Mouse (Mus musculus) urinary bladder, postnatal 4 days (tissue): ENCODE results near the gene Gjc3.
A peak's percentile ranks its signal among the peaks of the same experiment; 100 is the strongest.
"Not testable (repeated sequence)": the region's sequence is repeated elsewhere in the genome, so short reads cannot be mapped to it uniquely, and the experiment has no call there.

Source experiments
- DNase-seq, 2 experiments: peaks; one replicate each; pipeline ENCODE4 v3.0.0; 2021 to 2022; ENCODE audit warnings: low spot score in 2 of 2

The Gjc3 gene

DNA sequence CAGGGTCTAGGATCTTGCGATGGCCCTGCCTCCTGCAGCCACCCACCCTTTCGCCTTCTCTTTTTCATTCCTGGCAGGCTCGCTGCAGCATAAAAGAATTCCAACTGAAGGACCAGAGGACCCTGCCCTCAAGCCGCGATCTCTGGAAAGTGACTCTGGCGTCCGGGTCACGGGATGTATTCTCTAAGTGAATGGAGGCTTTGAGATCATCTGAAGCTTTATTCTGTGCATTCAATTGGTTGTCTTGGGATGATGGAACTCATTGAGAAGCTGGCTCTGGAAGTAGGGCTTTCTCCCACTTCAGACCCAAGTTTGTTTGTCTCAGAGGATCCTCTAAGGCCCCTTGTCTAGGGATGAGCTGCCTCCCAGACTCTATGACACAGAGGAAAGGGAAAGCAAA is at the start of gene Gjc3:
TSS of gene Gjc3 (minus strand) at position 154 of the 400 bp plus-strand sequence.
- no peak for DNase-seq

DNA sequence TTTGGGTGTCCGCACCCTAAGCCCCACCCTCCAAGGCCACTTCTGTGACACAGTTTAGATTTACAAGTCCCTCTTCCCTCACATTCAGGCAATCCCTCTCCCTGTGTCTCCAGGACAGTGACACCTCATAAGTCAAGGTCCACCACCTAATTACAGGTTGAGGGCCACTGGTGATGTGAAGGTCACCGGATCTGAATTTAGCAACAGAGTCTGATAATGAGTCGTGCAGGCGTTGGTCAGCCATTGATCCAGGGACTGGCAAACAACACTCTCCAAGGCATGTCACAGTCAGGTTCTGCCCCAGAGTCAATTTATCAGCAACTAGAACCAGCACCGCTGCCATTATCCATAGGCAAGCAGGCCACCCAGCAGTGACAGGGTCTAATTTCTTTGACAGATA is 49.5 kb upstream of the Gjc3 start:
- DNase-seq, result no peak

DNA sequence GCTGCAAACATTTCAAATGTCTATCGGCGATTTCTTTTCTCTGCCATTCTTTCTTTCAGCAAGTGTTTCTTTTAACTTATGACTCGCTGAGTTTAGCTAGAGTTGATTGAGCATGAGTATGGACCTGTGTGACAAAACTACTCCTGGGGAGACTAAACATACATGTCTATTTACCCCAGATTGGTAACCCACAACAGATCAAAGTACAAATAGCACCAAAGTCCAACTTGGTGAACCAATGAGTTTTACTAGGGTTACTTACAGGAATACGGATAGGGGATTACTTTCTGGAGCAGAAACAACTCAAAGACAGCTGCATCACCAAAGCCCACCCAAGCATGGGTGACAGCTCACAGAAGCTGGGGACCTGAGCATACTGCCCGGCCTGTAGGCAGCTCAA is 46.5 kb upstream of the Gjc3 start:
- DNase-seq, result no peak

DNA sequence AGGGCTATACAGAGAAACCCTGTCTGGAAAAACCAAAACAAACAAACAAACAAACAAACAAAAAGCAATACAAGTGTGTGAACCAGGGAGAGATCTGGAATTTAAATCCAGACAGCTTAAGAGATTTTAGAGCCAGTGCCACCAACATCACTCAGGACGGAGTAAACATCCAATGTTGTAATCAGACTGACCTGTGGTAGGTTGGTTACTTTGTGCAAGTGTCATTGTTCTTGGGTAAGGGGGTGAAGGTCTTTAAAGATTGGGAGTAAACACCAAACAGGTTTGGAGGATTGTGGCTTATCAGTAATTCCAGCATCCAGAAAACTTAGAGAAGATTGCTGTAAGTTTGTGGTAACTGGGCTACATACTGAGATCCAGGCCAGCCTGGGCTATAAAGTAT is 23.5 kb upstream of the Gjc3 start:
- DNase-seq, result no peak

DNA sequence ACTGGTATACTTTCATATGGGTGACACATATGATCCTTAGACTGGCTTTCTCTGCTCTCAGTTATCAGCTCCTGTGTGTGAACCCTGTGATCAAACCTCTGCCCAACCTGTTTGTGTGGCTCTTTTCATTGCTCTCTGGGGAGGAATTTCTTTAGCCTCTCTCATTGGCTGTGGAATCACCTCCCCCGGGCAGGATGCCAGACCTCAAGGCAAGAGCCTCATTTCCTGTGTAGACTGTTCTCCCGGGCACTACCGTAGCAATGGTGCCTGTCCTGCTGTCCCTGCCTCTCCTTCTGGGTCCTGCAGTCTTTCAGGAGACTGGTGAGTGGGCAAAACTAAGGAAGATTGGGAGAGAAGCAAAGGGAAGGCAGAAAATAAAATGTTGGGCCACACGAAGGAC is 18.4 kb upstream of the Gjc3 start, which contains the start of gene Azgp1:
TSS of gene Azgp1 (plus strand) at position 221 of the 400 bp plus-strand sequence.
- no peak for DNase-seq

DNA sequence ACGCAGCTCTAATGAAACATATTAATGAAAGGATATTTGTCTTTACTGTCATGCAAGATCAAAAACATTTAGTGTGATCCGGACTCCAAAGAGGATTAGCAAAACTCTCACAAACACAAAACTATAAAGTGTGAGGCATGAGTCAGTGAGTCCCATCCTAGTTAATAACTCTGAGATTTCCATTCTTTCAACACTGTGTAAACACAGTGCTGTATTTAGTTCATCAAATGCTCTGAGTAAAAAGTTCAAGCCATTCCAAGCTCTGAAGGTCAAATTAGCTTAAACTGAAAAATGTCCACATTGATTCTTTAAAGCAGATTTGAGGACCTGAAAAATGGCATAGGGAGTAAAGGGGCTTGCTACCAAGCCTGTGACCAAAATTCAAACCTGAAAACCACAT is 16.2 kb upstream of the Gjc3 start:
- no peak for DNase-seq

DNA sequence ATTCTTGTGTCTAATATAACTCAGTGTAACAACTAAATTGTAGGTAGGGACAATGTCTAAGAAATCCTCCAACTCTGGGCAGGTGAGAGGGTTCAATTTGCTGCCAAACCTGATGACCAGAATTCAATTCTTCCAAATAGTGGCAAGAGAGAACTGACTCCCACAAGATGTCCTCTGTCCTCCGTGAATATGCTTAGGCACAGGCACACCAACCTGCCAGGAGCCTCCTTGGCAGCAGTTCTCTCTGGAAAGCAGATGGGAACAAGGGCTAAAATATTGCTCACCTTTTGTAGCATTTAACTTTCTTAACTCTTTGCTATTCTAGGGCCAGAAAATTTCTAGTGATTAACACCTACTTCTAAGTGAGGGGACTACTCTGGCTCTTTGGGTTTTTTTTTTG is 14.4 kb upstream of the Gjc3 start:
- DNase-seq, result no peak

DNA sequence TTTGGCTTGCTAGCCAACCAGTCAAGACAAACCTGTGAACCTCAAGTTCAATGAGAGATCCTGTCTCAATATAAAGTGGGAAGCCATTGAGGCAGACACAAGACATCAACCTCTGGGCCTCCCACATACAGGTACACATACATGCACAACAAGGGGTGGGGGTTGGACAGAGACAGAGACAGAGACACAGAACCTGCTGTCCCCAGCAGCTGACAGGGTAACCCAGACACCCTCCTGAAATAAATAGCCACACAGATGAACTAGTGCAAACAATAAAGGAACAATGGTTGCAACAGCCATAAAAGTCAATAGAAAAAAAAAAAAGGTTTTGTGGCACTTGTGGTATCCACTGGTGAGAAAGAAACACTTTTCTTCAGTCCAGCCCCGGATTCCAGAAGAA is 12.5 kb upstream of the Gjc3 start:
- DNase-seq, result no peak

DNA sequence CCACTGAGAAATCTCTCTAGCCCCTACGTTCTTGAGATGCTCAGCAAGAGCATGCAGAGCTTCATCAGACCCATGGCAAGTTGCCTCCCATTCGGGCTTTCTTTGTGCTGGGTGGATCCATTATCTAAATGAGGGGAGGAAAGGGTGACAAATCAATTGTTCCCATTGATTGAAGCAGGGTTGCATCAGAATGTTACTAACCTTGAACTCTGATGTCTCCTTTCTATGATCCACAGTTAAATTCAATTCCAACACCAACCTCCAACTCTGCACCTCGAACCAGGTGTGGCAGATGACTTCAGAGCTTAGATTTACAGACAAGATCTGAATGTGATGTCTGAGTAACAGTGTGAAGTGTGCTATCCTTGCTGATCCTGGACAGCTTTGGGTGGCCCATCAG is 11.8 kb upstream of the Gjc3 start:
- DNase-seq, result no peak

DNA sequence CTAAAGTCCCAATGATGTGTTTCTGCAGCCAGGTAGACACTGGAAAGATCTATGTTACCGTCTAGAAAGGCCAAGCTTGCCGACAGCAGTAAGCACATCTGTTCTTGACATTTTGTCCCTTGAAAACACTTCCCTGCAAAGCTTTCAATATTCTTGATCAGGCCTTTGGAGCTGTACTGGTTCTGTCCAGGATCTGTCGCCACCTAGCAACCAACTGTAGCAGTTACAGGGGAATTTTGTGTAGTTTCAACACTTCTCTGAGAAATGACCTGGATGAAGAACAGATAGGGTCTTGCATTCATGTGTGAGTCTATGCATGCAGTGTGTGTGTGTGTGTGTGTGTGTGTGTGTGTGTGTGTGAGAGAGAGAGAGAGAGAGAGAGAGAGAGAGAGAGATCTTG is 10.8 kb upstream of the Gjc3 start:
- DNase-seq, result no peak

DNA sequence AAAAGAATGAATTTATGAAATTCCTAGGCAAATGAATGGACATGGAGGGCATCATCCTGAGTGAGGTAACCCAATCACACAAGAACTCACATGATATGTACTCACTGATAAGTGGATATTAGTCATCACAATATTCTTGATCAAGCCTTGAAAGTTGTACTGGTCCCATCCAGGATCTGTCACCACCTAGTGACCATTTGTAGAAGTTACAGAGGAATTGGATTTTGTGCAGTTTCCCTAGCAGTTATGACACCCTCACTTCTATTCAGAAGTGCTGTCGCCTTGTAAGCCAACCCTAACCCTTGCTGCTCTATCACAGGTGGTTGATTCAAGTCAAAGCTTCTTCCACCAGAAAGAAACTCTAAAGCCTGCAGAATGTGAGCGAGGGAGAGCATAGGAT is 10.3 kb upstream of the Gjc3 start:
- DNase-seq, result no peak

DNA sequence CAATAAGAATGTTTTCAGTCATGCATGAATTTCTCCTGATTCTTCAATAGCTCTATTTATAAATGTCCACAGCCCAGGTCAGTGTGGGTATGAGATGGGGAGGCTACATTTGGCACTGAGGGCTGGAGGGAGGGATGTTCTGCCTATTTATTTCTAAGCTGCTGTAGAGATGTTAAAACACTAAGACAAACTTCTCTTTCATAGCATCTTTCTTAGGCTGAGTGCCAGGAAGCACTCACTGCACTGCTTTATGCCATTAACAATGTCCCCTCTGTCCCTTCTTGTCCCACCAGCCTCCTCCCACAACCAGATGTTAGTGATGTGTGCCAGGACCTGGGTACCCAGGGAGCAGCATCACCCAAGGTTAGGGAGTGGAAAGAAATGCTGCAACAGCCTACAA is 3.6 kb upstream of the Gjc3 start:
- no peak for DNase-seq

DNA sequence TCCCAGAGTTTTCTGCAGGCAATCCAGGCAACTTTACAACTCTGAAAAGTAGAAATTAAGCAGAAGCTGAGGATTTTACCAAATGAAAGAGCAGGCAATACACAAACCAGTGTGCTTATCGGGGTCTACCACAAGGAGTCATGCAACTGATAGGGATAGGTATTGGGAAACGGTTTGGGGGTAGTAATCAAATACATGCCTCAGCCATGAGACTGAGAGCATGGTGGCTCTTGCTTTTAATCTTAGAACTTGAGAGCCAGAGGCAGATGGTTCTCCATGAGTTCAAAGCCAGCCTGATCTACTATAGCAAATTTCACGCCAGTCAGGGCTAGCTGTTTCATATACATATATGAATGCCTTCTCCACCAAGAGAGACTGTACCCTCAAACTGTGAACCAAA is 6.5 kb downstream of the Gjc3 start:
- no peak for DNase-seq

DNA sequence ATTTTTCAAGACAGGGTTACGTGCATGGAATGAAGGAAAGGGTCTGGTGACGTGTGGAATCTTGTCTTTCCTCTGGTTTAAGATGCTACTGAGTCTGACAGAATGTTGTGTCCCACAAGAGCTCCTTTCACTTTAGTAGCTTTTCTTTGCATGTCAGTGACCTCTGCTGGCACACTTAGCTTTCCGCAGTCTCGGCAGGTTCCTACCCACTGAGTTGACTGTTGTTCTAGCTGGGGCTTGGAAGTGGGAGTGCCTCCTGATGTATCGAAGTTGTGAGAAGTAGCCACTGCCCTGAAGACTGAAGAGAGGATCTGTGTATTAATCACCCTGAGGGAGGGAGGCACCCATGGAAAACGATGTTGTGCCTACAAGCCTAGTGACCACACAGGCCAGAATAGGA is 11.7 kb downstream of the Gjc3 start:
- peak in 1 of 2 experiments; percentile 18 for DNase-seq

DNA sequence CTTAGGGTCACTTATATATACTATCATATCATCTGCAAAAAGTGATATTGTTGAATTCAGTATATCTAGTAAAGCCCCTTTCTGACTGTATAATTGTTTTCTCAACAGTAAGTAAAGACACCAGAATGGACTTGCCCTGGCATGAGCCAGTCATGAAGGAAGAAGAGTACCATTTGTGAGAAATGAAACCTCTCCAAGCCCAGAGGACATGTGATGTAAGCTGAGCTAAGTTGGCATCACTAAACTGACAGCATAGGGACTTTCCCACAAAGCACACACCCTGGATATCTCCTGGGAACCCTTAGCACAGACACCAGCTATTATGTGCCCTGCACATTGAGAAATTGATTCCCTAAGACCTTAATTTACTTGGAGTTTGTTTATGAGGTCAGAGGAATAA is 15.6 kb downstream of the Gjc3 start:
- DNase-seq, result no peak

DNA sequence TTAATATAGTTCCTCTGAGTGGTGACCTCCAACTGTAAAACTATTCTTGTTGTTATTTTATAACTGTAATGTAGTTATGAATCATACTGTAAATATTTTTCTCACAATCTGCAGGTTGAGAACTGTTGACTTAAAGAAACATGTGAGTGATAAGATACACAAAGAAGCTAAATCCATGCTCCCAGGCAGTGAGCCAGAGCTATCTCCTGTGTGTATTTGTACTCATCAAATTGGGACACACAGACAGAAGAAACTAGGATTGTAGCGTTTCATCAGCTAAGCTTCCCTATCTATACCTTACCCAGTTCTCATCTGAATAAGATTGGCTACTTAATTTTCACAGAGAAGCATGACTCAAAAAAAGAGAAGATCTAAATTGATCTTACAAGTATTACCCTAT is 19.8 kb downstream of the Gjc3 start:
- DNase-seq, result no peak

DNA sequence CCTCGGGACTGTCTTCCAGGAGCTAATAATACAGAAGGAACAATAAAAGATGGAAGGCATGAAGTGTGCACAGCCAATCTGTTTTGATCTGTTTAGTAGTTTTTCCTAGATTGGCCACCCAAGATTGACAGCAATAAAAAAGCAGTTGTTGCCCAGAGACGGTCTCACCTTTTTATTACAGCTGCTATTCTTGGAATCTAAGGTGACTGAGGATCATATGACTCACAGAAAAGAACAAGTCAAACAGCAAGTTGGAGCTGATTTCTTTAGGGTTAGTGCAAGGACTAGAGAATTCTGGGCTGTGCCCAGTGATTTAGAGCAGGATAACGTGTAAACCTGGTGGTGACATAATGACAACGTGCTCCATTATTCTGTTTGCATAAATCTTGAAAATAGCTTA is 21.9 kb downstream of the Gjc3 start:
- no peak for DNase-seq

DNA sequence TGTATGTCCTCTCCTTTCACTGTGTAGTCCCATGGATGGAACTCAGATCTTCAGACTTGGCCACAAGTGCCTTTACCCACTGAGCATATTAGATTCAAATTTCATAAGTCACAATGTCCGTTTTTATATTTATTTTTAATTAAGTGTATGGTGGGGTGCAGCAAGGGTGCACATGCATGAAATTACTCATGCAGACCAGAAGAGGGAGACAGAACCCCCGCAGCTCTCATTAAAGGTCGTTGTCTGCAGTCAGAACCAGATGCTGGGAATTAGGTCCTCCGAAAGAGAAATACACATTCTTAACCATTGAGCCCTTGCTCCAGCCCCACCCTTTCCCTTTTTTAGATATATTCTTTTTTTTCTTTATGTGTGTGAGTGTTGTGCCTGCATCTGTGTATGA is 25.7 kb downstream of the Gjc3 start:
- no peak for DNase-seq

DNA sequence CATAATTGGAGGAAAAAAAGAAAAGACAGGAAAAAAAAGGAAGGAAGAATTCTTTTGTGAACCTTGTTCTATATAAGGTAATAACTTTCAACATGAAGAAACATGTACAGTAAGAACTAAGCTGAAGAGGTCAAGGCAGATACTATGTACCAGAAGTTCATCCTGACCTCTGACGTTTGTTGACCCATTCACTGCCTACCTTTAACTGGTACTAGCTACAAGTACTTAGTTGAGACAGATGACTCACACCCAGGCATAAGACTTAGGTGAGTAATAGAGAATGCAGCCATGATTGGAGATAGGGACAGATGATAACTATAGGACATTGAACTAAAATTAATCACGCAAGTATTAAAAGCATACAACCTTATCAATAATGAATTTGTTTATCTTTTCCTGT is 26.4 kb downstream of the Gjc3 start:
- DNase-seq, result no peak

DNA sequence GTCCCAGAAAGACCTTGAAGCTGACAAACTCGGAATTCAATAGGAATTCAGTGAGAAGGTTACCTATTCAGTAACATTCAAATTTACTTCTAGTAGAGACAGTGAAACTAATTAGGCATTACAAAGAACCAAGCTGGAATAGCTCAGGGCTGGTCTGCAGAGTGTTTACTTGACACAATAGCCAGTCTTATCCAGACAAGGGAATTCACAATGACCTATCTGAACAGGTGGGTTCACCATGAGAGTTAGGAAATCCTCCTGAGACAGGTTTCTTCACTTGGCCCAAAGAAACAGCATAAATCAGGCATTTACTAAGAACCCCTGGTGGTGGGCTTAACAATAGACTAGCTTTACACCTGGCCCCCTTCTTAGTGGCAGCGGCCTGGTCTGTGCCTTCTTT is 29.0 kb downstream of the Gjc3 start:
- not testable (repeated sequence) for DNase-seq

DNA sequence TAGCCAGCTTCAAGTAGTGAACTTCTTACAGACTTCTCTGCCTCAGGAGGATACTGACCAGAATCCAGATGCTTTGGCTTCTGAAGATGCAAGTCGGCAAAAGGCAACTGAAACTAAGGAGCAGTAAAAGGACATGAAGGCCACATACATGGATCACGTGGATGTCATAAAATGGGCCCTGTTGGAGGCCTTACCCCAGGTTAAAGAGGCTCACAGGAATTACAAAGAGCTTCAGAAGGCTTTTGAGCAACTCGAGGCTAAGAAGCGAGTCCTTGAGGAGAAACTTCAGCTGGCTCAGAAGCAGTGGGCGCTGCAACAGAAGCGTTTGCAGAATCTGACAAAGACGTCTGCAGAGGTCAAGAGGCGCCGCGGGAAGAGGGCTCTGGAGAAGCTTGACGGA is 34.5 kb downstream of the Gjc3 start:
- no peak for DNase-seq

DNA sequence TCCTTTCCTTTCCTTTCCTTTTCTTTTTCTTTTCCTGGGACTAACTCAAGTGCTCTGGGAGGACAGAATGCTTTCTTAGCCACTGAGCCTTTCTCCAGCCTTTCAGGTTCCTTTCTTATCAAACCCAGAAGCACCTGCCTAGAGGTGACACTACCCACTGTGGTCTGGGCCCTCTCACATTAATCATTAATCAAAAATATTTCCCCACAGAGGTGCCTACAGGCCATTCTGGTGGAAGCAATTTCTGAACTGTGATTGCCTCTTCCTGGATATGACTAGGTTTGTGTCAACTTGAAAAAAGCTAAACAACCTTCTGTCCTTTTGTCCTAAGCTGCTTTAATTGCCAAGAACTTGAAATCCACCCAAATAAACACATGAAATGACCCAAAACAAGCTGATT is 40.7 kb downstream of the Gjc3 start:
- no peak for DNase-seq

DNA sequence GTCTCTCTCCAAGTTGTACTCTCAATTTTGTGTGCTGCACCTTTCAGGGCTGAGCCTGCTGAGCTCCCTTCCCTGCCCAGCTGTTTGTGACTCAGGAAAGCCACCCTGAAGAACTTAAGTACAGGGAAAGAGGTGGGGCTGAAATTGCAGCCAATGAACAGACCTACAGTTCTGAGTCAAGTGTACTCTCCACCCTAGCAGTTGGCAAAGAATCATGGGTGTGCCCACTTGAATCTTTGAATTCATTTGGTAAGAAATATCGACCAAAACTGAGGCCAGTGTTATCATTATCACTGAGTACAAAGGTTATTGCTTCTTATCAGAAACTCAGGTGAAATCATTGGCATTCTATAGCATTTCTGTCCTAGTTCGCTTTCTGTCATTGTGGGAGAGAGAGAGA is 41.4 kb downstream of the Gjc3 start, which contains the start of gene Cyp3a13:
TSS of gene Cyp3a13 (minus strand) at position 88 of the 400 bp plus-strand sequence.
- DNase-seq, result no peak

DNA sequence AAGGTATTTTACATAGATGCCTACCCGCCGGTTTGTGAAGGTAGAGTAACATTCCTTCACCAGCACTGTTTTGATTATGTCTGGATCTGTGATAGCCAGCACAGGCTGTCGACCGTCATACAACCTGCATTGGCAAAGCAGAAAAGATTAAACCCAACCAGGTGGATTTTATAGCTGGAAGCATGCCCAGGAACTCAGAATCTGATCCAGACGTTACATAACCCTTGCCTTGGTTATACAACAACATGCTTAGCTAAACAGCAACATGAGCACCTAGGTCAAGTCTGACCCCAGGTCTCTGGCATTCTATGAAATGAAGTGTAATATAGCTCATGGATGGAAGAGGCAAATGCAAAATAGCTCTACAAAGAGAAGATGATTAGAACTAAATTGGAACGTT is 47.3 kb downstream of the Gjc3 start:
- no peak for DNase-seq

DNA sequence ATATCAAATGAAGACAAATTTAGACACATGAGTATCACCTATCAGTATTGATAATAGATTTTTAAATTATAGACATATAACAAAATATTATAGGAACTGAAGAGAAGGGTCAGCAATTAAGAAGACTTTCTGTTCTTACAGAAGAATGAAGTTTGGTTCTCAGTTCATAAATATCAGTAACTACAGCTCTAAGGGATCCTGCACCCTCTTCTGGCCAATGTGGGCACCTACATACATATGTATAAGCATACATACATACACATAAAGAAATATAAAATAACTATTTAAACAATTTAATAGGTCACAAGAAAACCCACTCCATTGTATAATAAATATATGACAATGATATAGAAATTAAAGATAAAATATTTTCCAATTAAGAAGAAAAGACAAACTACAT is 48.4 kb downstream of the Gjc3 start:
- no peak for DNase-seq
